Mouse (Mus musculus) lung, embryonic 15.5 days (tissue): ENCODE data around the gene Gorasp1. TPM values are rescaled to one million over a fixed set of nuclear protein-coding genes. Genes with fewer than 3 reads are reported as not detected.

ENCODE experiments used
- ATAC-seq: fragments of 200-750 bp; cut with Nextera tagmentation; 2 replicates; pipeline ENCODE4 v1.8.0; 2017; ENCODE audit warnings: moderate number of reproducible peaks, borderline replicate concordance; ENCODE audit not compliant: low FRiP score, low TSS enrichment; ENCODE audit errors: extremely low read depth
- H3K27ac ChIP-seq: fragments of 300-500 bp; sonication (generic); 2 replicates; pipeline ENCODE4 v1.5.1; 2015; ENCODE audit warnings: moderate library complexity, mild to moderate bottlenecking, inconsistent platforms
- H3K27me3 ChIP-seq: fragments of 300-500 bp; sonication (generic); 2 replicates; pipeline ENCODE4 v1.6.1; 2015; ENCODE audit warnings: inconsistent platforms
- H3K36me3 ChIP-seq: fragments of 300-500 bp; sonication (generic); 2 replicates; pipeline ENCODE4 v1.6.1; 2015; ENCODE audit warnings: inconsistent platforms
- H3K4me1 ChIP-seq: fragments of 300-500 bp; sonication (generic); 2 replicates; pipeline ENCODE4 v1.6.1; 2015; ENCODE audit warnings: inconsistent platforms
- H3K4me2 ChIP-seq: fragments of 300-500 bp; sonication (generic); 2 replicates; pipeline ENCODE4 v1.6.1; 2015; ENCODE audit warnings: inconsistent platforms, mild to moderate bottlenecking, moderate library complexity
- H3K4me3 ChIP-seq: fragments of 300-500 bp; sonication (generic); 2 replicates; pipeline ENCODE4 v1.5.1; 2015; ENCODE audit warnings: mild to moderate bottlenecking, inconsistent platforms
- H3K9ac ChIP-seq: fragments of 300-500 bp; sonication (generic); 2 replicates; pipeline ENCODE4 v1.6.1; 2015; ENCODE audit warnings: inconsistent platforms
- H3K9me3 ChIP-seq: fragments of 300-500 bp; sonication (generic); 2 replicates; pipeline ENCODE4 v1.6.1; 2016; ENCODE audit warnings: inconsistent platforms
- WGBS: fragments of 180-500 bp; shearing (Covaris S2); methylation state at CpG from one replicate; pipeline ENCODE4 v1.1.7; 2015; 5-methylcytosine and 5-hydroxymethylcytosine counted together
- polyA plus RNA-seq: library from polyadenylated mRNA; unstranded; fragments of >200 nt; fragmentation: Nextera tagmentation; extraction: Ambion mirVana; gene quantifications from 2 replicates; pipeline ENCODE4 v1.2.1, GENCODE M21; 2015

Gorasp1 gene
- polyA plus RNA-seq, 1 experiment from 2014 or later: 35.6 TPM

GRCm38 (mm10) chr9:119970763-119971656 lies 33.6 kb upstream of the Gorasp1 start:
- H3K4me1 ChIP-seq: peaks cover 25% of the 10 kb centered on the region
- ATAC-seq: no peak

DNA sequence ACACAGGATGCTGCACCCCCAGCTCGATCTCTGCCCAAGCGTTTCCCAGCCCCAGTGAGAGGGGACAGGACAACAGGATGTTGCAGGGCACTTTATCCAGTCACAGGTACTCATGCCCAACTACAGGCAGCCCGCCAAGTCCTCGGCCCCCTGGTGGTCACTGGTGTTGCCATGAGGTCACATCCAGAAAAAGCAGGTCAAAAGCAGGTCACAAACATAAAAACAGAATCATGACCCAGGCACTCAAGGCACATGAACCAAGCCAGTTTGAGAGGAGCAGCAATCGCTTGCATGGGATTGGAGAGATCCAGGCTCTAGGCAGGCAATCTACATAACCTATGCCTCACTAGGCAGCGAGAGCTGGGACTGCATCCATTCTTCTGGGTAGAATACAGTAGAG lies 32.9 kb upstream of the Gorasp1 start:
- H3K9me3 ChIP-seq: no peaks in the 10 kb centered on the region
- 33% methylated on average over 6 of the region's 6 CpGs for WGBS
- H3K27me3 ChIP-seq: no peaks in the 10 kb centered on the region
- peaks cover 36% of the 10 kb centered on the region for H3K36me3 ChIP-seq
- H3K27ac ChIP-seq: peak overlapping the region; percentile 35
- no peak overlapping the region for H3K4me2 ChIP-seq
- H3K4me1 ChIP-seq: peaks cover 25% of the 10 kb centered on the region
- ATAC-seq: peak; percentile 28; the same call in 1 of the 2 replicates
- no peak overlapping the region for H3K4me3 ChIP-seq
- H3K9ac ChIP-seq: no peak overlapping the region; the same call in 1 of the 2 replicates

More at GRCm38 (mm10) chr9:119970763-119971656, 33.6 kb upstream of the Gorasp1 start:
- no peaks in the 10 kb centered on the region for H3K9me3 ChIP-seq
- no peaks in the 10 kb centered on the region for H3K27me3 ChIP-seq
- H3K4me2 ChIP-seq: no peak overlapping the region
- WGBS: 66% methylated on average over 7 of the region's 7 CpGs
- H3K27ac ChIP-seq: peak overlapping the region; percentile 35
- no peak overlapping the region for H3K4me3 ChIP-seq
- H3K36me3 ChIP-seq: peaks cover 38% of the 10 kb centered on the region
- H3K9ac ChIP-seq: peak overlapping the region; percentile 8; the same call in 1 of the 2 replicates

GRCm38 (mm10) chr9:119969811-119970210 lies 32.4 kb upstream of the Gorasp1 start:
- H3K4me2 ChIP-seq: no peak overlapping the region
- H3K4me3 ChIP-seq: no peak overlapping the region
- no peak overlapping the region for H3K27ac ChIP-seq
- H3K4me1 ChIP-seq: peaks cover 25% of the 10 kb centered on the region
- no peaks in the 10 kb centered on the region for H3K27me3 ChIP-seq
- peaks cover 32% of the 10 kb centered on the region for H3K36me3 ChIP-seq
- 73% methylated on average over 7 of the region's 7 CpGs for WGBS
- ATAC-seq: no peak
- no peaks in the 10 kb centered on the region for H3K9me3 ChIP-seq
- no peak overlapping the region for H3K9ac ChIP-seq

DNA sequence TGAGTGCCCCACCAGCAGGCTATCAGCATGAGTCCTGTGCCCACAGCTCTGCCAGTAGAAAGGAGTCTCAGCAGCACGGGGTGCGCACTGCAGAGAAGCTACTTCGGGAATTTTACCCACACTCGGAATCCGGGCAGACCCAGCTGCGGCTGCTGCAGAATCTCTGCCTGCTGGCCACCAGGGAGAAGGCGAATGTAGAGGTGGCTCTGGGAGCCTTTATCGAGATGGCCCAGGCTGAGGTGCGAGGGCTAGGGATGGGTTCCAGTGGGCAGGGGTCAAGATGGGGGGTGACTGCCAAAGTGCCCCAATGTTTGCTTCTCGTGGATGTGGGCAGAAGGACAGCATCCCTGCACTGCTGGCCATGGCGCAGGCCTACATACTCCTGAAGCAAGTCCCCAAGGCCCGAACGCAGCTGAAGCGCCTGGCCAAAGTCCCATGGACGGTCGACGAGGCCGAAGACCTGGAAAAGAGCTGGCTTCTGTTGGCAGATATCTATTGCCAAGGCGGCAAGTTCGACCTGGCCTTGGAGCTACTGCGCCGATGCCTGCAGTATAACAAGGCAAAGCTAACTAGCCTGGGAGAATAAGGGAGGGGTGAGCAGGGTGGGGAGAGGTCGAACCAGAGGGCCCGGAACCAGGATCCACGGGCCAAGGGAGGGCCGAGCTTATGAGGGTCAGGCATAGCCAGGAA lies 29.0 kb upstream of the Gorasp1 start:
- peaks cover 31% of the 10 kb centered on the region for H3K4me1 ChIP-seq
- no peak for ATAC-seq
- 84% methylated on average over 26 of the region's 26 CpGs for WGBS
- 0 out of 2 replicates have a peak, but pooled peaks cover 3% of the 10 kb centered on the region for H3K36me3 ChIP-seq
- no peak overlapping the region for H3K9ac ChIP-seq
- no peak overlapping the region for H3K4me2 ChIP-seq
- H3K27ac ChIP-seq: no peak overlapping the region
- H3K4me3 ChIP-seq: no peak overlapping the region
- H3K27me3 ChIP-seq: no peaks in the 10 kb centered on the region
- no peaks in the 10 kb centered on the region for H3K9me3 ChIP-seq

DNA sequence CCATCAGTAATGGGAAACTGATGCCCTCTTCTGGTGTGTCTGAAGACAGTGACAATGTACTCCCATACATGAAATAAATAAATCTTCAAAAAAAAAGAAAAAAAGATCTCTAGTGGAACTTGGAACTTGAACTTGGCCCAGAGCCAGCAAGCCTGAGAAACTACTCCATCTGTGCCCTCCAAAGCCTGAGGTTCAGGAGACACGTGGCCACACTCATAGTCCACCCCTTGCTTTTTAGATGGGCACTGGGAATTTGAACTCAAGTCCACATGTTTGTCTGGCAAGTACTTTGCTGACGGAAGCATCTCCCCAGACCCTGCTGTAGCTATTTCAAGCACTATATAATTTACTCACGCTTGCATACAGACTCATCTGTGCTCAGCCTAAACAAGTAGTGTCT lies 27.8 kb upstream of the Gorasp1 start:
- Histone ChIP-seq H3K4me3 (no peak overlapping the region), H3K36me3 (no peaks in the 10 kb centered on the region), H3K27me3 (no peaks in the 10 kb centered on the region), H3K9ac (no peak overlapping the region), H3K9me3 (no peaks in the 10 kb centered on the region), H3K27ac (no peak overlapping the region), H3K4me1 (peaks cover 19% of the 10 kb centered on the region), H3K4me2 (no peak overlapping the region)
- no peak for ATAC-seq
- 49% methylated on average over 3 of the region's 3 CpGs for WGBS

- WGBS: 55% methylated on average over 3 of the region's 3 CpGs
- no peak for ATAC-seq
- H3K27me3 ChIP-seq: no peaks in the 10 kb centered on the region
- H3K4me2 ChIP-seq: no peak overlapping the region
- H3K4me3 ChIP-seq: no peak overlapping the region
- H3K4me1 ChIP-seq: peaks cover 15% of the 10 kb centered on the region
- H3K9ac ChIP-seq: no peak overlapping the region
- H3K27ac ChIP-seq: peak overlapping the region; percentile 41; the same call in 1 of the 2 replicates
- no peaks in the 10 kb centered on the region for H3K9me3 ChIP-seq
- H3K36me3 ChIP-seq: no peaks in the 10 kb centered on the region
Measured at GRCm38 (mm10) chr9:119964206-119964605, 26.8 kb upstream of the Gorasp1 start.

- peak; percentile 69; the same call in 1 of the 2 replicates for ATAC-seq
- no peak overlapping the region for H3K27ac ChIP-seq
- H3K36me3 ChIP-seq: no peaks in the 10 kb centered on the region
- no peak overlapping the region for H3K9ac ChIP-seq
- H3K4me2 ChIP-seq: peak overlapping the region; percentile 30
- peaks cover 15% of the 10 kb centered on the region for H3K4me1 ChIP-seq
- no peaks in the 10 kb centered on the region for H3K27me3 ChIP-seq
- no peaks in the 10 kb centered on the region for H3K9me3 ChIP-seq
- H3K4me3 ChIP-seq: no peak overlapping the region
- WGBS: 20% methylated on average over 21 of the region's 21 CpGs
Measured at GRCm38 (mm10) chr9:119962987-119963667, 25.8 kb upstream of the Gorasp1 start.

DNA sequence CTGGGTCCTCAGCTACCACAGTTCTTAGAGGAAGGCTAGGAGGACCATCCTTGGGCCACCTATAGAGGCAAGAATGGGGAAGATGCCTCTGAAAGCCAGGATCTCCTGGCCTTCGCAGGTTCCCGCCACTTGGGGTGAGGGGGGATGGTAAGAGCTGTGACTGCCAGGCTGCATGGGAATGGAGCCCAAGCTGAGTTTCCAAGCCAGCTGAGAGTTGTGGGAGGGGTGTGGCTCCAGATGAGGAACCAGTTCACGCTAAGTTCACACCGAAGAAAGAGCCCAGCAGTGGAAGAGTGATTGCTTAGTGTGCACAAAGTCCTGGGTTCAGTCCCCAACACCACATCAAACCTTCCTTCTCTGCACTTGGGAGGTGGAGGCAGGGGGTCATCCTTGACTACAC lies 24.9 kb upstream of the Gorasp1 start:
- WGBS: 65% methylated on average over 4 of the region's 4 CpGs
- Histone ChIP-seq H3K27me3 (no peaks in the 10 kb centered on the region), H3K9me3 (no peaks in the 10 kb centered on the region), H3K4me1 (peaks cover 15% of the 10 kb centered on the region), H3K4me2 (no peak overlapping the region), H3K36me3 (no peaks in the 10 kb centered on the region), H3K27ac (no peak overlapping the region), H3K4me3 (no peak overlapping the region), H3K9ac (no peak overlapping the region)
- no peak for ATAC-seq

GRCm38 (mm10) chr9:119958835-119959234 lies 21.5 kb upstream of the Gorasp1 start:
- Histone ChIP-seq H3K9me3 (no peaks in the 10 kb centered on the region), H3K4me1 (peaks cover 15% of the 10 kb centered on the region), H3K27ac (no peak overlapping the region), H3K9ac (no peak overlapping the region), H3K4me2 (no peak overlapping the region), H3K27me3 (no peaks in the 10 kb centered on the region), H3K36me3 (no peaks in the 10 kb centered on the region), H3K4me3 (no peak overlapping the region)
- WGBS: 73% methylated on average over 9 of the region's 9 CpGs
- no peak for ATAC-seq

DNA sequence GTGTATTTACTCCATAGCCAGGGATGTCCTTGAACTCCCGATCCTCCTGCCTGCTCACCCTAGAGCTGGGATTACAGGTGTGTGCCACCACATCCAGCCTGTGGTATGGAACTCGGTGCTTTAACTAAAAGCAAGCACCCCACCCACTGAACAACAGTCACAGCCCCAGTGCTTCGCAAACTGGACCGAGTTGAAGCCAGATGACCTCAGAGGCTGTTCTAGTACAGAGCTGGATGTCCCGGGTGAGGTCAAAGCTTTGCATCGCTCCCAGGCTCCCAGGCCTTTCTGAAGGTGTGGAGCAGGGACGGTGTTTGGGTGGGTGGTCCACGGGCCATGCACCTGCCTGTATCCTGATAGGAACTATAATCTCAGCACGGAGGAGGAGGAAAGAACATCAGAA lies 14.0 kb upstream of the Gorasp1 start:
- Histone ChIP-seq H3K4me2 (no peak overlapping the region), H3K4me1 (peaks cover 9% of the 10 kb centered on the region), H3K9me3 (no peaks in the 10 kb centered on the region), H3K4me3 (no peak overlapping the region), H3K36me3 (no peaks in the 10 kb centered on the region), H3K27ac (no peak overlapping the region), H3K9ac (no peak overlapping the region), H3K27me3 (no peaks in the 10 kb centered on the region)
- WGBS: 80% methylated on average over 9 of the region's 9 CpGs
- ATAC-seq: no peak

- Histone ChIP-seq H3K36me3 (no peaks in the 10 kb centered on the region), H3K4me2 (no peak overlapping the region), H3K4me1 (peaks cover 9% of the 10 kb centered on the region), H3K4me3 (no peak overlapping the region), H3K27me3 (no peaks in the 10 kb centered on the region), H3K9me3 (no peaks in the 10 kb centered on the region), H3K9ac (no peak overlapping the region), H3K27ac (no peak overlapping the region)
- ATAC-seq: peak; percentile 66
- WGBS: 29% methylated on average over 6 of the region's 6 CpGs
Measured at GRCm38 (mm10) chr9:119950434-119950833, 13.1 kb upstream of the Gorasp1 start.
